Comparison of ENCODE assay signal across 22 mouse cellular contexts in the genomic region with DNA sequence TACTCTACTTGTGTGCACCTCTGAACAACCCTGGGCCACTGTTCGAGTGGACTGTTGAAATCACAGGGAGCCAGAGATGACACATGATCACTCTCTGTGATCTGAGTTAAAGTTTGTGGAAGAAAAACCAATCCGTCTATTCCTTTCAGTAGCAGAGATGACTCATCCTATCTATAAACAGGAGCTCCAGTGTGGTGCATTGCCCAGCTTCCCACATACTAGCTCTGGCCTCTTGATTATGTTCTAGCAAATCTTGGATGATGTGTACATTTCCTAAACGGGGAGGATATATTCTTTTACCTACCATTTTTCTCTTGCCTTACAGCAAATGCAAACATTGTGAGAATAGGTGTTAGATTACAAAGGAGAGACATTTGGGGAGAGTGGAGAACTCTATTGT.
A peak's percentile ranks its signal among the peaks of the same experiment; 100 is the strongest.
DNase-seq lines count a peak whose midpoint lies in the region; ATAC-seq and TF ChIP-seq lines count a peak whose summit lies in the region.
"Had no signal": no experiment of that assay in that cellular context is flagged by ENCODE, and none has a peak within 500 bp of the region (broad histone marks: within the 10 kb centered on the region; RNA-seq: fewer than 3 reads in every experiment).

No protein-coding gene starts in this region.

- ATAC-seq in liver, embryonic 12.5 days = no peak
- ATAC-seq in midbrain, embryonic 16.5 days = no peak
- ATAC-seq: forebrain, embryonic 16.5 days; hindbrain, embryonic 16.5 days; inflammation-experienced regulatory T-cells, adult 6 months had no signal

- DNase-seq in layer of hippocampus, adult 9-11 months = peak; percentile 14
- DNase-seq in layer of hippocampus, adult 9-10 months (ENCODE audit: low spot score) = no peak
- DNase-seq in right cerebral cortex, adult 2 months (ENCODE audit: low spot score in 2 of 2) = peak; percentile 26 to 31
- no peak for DNase-seq in right cerebral cortex, postnatal 25 days
- DNase-seq: adrenal gland, adult 8-10 months; adrenal gland, postnatal 36 days; cerebellum, adult 11 months; cerebellum, adult 9-10 months; cerebellum, postnatal 25 days; gastrocnemius, postnatal 10 days; heart, adult 18-20 months; heart, postnatal 10 days; heart, postnatal 4 days had no signal

- H3K4me2 ChIP-seq in myocyte (ENCODE audit: low read depth) = peak overlapping the region; percentile 35
- no peak overlapping the region for H3K4me2 ChIP-seq in liver, embryonic 12.5 days
- H3K4me2 ChIP-seq in midbrain, embryonic 16.5 days (ENCODE audit: low read length) = no peak overlapping the region
- H3K4me2 ChIP-seq: embryonic facial prominence, embryonic 12.5 days; hindbrain, embryonic 12.5 days had no signal

- no peak overlapping the region for H3K4me3 ChIP-seq in myocyte
- no peak overlapping the region for H3K4me3 ChIP-seq in liver, embryonic 12.5 days
- no peak overlapping the region for H3K4me3 ChIP-seq in midbrain, embryonic 16.5 days (ENCODE audit: low read depth, low read length)
- H3K4me3 ChIP-seq: embryonic facial prominence, embryonic 12.5 days; heart, embryonic 10.5 days; hindbrain, embryonic 12.5 days had no signal

- no peaks in the 10 kb centered on the region for H3K36me3 ChIP-seq in myocyte (ENCODE audit: control insufficient read depth, insufficient read depth)
- no peaks in the 10 kb centered on the region for H3K36me3 ChIP-seq in liver, embryonic 12.5 days
- no peaks in the 10 kb centered on the region for H3K36me3 ChIP-seq in midbrain, embryonic 16.5 days (ENCODE audit: control insufficient read depth, insufficient read depth, low read length)
- H3K36me3 ChIP-seq: embryonic facial prominence, embryonic 12.5 days; heart, embryonic 10.5 days; hindbrain, embryonic 12.5 days had no signal

- no peaks in the 10 kb centered on the region for H3K27me3 ChIP-seq in myocyte (ENCODE audit: control insufficient read depth, insufficient read depth, insufficient read length)
- no peaks in the 10 kb centered on the region for H3K27me3 ChIP-seq in liver, embryonic 12.5 days (replicated peaks)
- no peaks in the 10 kb centered on the region for H3K27me3 ChIP-seq in midbrain, embryonic 16.5 days (ENCODE audit: control insufficient read depth, insufficient read depth, low read depth, low read length)
- H3K27me3 ChIP-seq: embryonic facial prominence, embryonic 12.5 days; hindbrain, embryonic 12.5 days had no signal

- no peak for TF ChIP-seq POLR2A in myocyte (IDR thresholded peaks at IDR 0.05; ENCODE audit: insufficient read length, low read depth)

- H3K9me3 ChIP-seq in liver, embryonic 12.5 days (replicated peaks) = no peaks in the 10 kb centered on the region
- no peaks in the 10 kb centered on the region for H3K9me3 ChIP-seq in midbrain, embryonic 16.5 days (replicated peaks; ENCODE audit: control insufficient read depth, low read length, poor library complexity, severe bottlenecking)
- H3K9me3 ChIP-seq: embryonic facial prominence, embryonic 12.5 days; heart, embryonic 10.5 days; hindbrain, embryonic 12.5 days had no signal

- no peak overlapping the region for H3ac ChIP-seq in myocyte (ENCODE audit: control insufficient read depth, insufficient read length)

- no peak overlapping the region for H3K27ac ChIP-seq in liver, embryonic 12.5 days
- H3K27ac ChIP-seq in midbrain, embryonic 16.5 days (ENCODE audit: low read length) = no peak overlapping the region
- H3K27ac ChIP-seq: embryonic facial prominence, embryonic 12.5 days; heart, embryonic 10.5 days; hindbrain, embryonic 12.5 days had no signal

- H3K4me1 ChIP-seq in liver, embryonic 12.5 days = no peaks in the 10 kb centered on the region
- no peaks in the 10 kb centered on the region for H3K4me1 ChIP-seq in midbrain, embryonic 16.5 days (ENCODE audit: control insufficient read depth, insufficient read depth, low read length)
- H3K4me1 ChIP-seq: embryonic facial prominence, embryonic 12.5 days; heart, embryonic 10.5 days; hindbrain, embryonic 12.5 days had no signal

- H3K79me2 ChIP-seq in myocyte (ENCODE audit: control insufficient read depth, insufficient read depth) = no peaks in the 10 kb centered on the region

- 48% methylated on average over 3 of the region's 3 CpGs for WGBS in liver, embryonic 12.5 days (ENCODE audit: insufficient replicate concordance)
- WGBS in midbrain, embryonic 16.5 days = 79% methylated on average over 3 of the region's 3 CpGs

- H3K9ac ChIP-seq in liver, embryonic 12.5 days = no peak overlapping the region
- no peak overlapping the region for H3K9ac ChIP-seq in midbrain, embryonic 16.5 days (ENCODE audit: low read depth, low read length)
- H3K9ac ChIP-seq: embryonic facial prominence, embryonic 12.5 days; hindbrain, embryonic 12.5 days had no signal

TF ChIP-seq in myocyte, 11 proteins besides CTCF, POLR2A, EP300 and RAD21:
- TF ChIP-seq TCF3 (IDR thresholded peaks at IDR 0.05; ENCODE audit: insufficient read length, low read depth) (no peak), MYOD1 (IDR thresholded peaks at IDR 0.05; ENCODE audit: control insufficient read depth in 1 of 3, insufficient read length in 2 of 3, low read depth in 2 of 3) (no peak), SRF (IDR thresholded peaks at IDR 0.05; ENCODE audit: control insufficient read depth, insufficient read length, low read depth) (no peak), CEBPB (IDR thresholded peaks at IDR 0.05; ENCODE audit: insufficient read depth, poor library complexity, severe bottlenecking) (no peak), TCF12 (IDR thresholded peaks at IDR 0.05; ENCODE audit: insufficient read depth, poor library complexity, severe bottlenecking) (no peak), MYOG (IDR thresholded peaks at IDR 0.05; ENCODE audit: control insufficient read depth in 1 of 3, insufficient read depth in 1 of 3, insufficient read length in 2 of 3, low read depth in 2 of 3) (no peak), MAX (IDR thresholded peaks at IDR 0.05; ENCODE audit: low read depth) (no peak), USF1 (IDR thresholded peaks at IDR 0.05; ENCODE audit: low read depth) (no peak), E2F4 (IDR thresholded peaks at IDR 0.05; ENCODE audit: insufficient read depth) (no peak), REST (IDR thresholded peaks at IDR 0.05; ENCODE audit: insufficient read depth, insufficient read length) (no peak), POLR2AphosphoS2 (IDR thresholded peaks at IDR 0.05; ENCODE audit: insufficient read length, low read depth) (no peak)
TF ChIP-seq in myocyte: peak in this region for 0.

Comparison
In these comparisons a context has a peak if more than half of its experiments do, and no peak if none do; other contexts are left out.
1. DNase-seq: peak in layer of hippocampus, adult 9-11 months (single experiment) and right cerebral cortex, adult 2 months (2 of 2); none in layer of hippocampus, adult 9-10 months (single experiment) and right cerebral cortex, postnatal 25 days (single experiment).